Mouse (Mus musculus): ENCODE data around the gene Tuba3a.

The Tuba3a gene

GRCm38 (mm10) chr6:125285890-125286289 is at the start of gene Tuba3a:
TSS of gene Tuba3a (minus strand) at chr6:125286042.
- no peak for DNase-seq

GRCm38 (mm10) chr6:125334356-125334755 is 48.5 kb upstream of the Tuba3a start:
- DNase-seq = no peak

- DNase-seq = no peak
Observed at GRCm38 (mm10) chr6:125333112-125333899, 47.5 kb upstream of the Tuba3a start.

GRCm38 (mm10) chr6:125330626-125331326 is 44.9 kb upstream of the Tuba3a start:
- peak; percentile 28 for DNase-seq

- no peak for DNase-seq
Observed at GRCm38 (mm10) chr6:125328243-125328642, 42.4 kb upstream of the Tuba3a start.

GRCm38 (mm10) chr6:125325337-125325736 is 39.5 kb upstream of the Tuba3a start:
- no peak for DNase-seq

GRCm38 (mm10) chr6:125323547-125323946 is 37.7 kb upstream of the Tuba3a start:
- DNase-seq = no peak

GRCm38 (mm10) chr6:125322794-125323193 is 37.0 kb upstream of the Tuba3a start:
- no peak for DNase-seq

GRCm38 (mm10) chr6:125321114-125321855 is 35.4 kb upstream of the Tuba3a start:
- DNase-seq = no peak

GRCm38 (mm10) chr6:125320323-125320722 is 34.5 kb upstream of the Tuba3a start, which contains the start of gene Scnn1a:
TSS of gene Scnn1a (plus strand) at chr6:125320659.
- no peak for DNase-seq

- DNase-seq = no peak
Observed at GRCm38 (mm10) chr6:125319919-125320296, 34.1 kb upstream of the Tuba3a start.

GRCm38 (mm10) chr6:125318981-125319918 is 33.4 kb upstream of the Tuba3a start:
- DNase-seq = no peak

GRCm38 (mm10) chr6:125317077-125317476 is 31.2 kb upstream of the Tuba3a start:
- DNase-seq = no peak

- DNase-seq = no peak
Observed at GRCm38 (mm10) chr6:125314746-125315145, 28.9 kb upstream of the Tuba3a start.

GRCm38 (mm10) chr6:125314231-125314563 is 28.4 kb upstream of the Tuba3a start:
- no peak for DNase-seq

GRCm38 (mm10) chr6:125313546-125314230 is 27.8 kb upstream of the Tuba3a start, which contains the start of gene Ltbr:
TSS of gene Ltbr (minus strand) at chr6:125313885.
- peak; percentile 26 for DNase-seq

GRCm38 (mm10) chr6:125312581-125313355 is 26.9 kb upstream of the Tuba3a start:
- DNase-seq = no peak

GRCm38 (mm10) chr6:125312171-125312570 is 26.3 kb upstream of the Tuba3a start:
- no peak for DNase-seq

- no peak for DNase-seq
Observed at GRCm38 (mm10) chr6:125309406-125309805, 23.6 kb upstream of the Tuba3a start.

- no peak for DNase-seq
Observed at GRCm38 (mm10) chr6:125308921-125309320, 23.1 kb upstream of the Tuba3a start.

GRCm38 (mm10) chr6:125307091-125307490 is 21.2 kb upstream of the Tuba3a start:
- no peak for DNase-seq

Data from cerebellum, adult 8-10 months (tissue).